Mouse (Mus musculus): ENCODE measurements at regions not wholly inside any gene's neighbourhood (a gene's known extent, or its start where the extent isn't known, plus 50 kb on each side); places are given as distances from the start of the nearest gene placed in this dataset.
A peak's percentile ranks its signal among the peaks of the same experiment; 100 is the strongest.

DNA sequence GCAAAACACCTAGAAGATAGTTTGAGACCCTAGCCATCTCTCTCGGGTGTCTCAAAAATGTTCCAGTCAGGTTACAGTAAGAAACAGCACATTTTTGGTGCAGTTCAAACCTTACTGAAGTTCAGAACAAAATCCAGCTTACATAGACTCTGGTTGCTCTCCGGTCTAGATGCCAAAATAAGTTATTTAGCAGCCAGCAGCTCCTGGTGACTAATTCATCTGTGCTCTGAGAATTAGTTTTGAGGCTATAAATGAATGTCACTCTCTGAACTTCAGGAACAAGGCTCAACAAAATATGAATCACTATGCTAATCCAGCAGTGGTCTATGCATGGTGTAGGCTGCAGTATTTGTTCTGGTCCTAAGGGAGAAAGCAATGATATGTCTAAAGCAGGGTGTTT, 238.6 kb downstream of the Rnf152 start:
- no peak for DNase-seq (ENCODE audit: low spot score in 2 of 2)

DNA sequence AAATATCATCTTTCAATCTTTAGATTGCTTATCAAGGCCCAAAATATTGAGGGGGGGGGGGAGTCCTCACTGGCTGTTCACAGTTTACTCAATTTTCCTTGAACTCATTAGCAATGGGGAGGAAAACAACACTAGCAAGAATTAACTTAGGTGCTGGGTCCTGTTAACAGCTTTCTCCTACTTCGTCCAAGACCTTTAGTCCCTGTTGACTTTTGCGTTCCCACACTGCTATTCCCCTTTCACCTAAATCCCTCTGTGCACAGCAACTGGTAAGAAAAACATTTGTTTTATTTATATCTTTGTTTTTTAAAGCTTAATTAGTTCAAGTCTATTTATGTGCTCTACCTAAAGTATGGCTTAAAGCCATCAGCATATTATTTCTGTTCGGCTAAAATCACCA, 240.3 kb downstream of the Rnf152 start:
- no peak for DNase-seq (ENCODE audit: low spot score in 2 of 2)

DNA sequence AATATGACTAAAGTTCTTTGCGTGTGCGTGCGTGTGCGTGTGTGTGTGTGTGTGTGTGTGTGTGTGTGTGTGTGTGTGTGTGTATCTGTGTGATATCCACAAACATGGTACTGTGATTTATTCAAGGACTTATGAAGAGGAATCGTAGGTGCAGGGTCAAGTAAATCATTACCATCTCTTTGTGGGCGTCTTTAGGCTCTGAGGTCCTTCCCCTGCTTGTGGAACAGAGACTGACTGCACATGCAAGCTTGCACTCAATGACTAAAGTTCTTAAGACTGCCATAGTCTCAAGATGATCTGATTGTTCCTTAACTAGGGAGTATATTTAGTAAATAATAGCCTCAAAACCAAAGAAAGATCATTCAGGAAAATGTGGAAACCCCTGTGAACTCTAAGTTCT, 241.1 kb downstream of the Rnf152 start:
- DNase-seq (ENCODE audit: low spot score in 2 of 2): no peak

DNA sequence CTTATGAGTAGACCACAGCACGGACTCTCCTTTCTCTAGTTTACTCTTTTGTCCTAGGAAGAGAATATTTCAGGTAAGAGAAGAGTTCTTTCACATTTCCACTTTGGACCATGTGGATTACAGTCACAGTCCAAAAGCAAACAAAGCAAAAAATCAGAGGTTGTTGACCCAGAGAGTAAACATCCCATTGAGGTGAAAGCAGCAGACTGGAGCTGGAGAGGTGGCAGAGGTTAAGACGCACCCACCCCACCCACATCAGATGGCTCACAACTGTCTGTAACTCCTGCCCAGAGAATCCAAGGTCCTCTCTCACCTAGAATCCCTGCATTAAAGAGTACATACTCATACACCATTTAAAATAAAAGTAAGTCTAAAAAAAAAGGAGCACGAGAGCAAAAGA, 241.7 kb downstream of the Rnf152 start:
- no peak for DNase-seq (ENCODE audit: low spot score in 2 of 2)

DNA sequence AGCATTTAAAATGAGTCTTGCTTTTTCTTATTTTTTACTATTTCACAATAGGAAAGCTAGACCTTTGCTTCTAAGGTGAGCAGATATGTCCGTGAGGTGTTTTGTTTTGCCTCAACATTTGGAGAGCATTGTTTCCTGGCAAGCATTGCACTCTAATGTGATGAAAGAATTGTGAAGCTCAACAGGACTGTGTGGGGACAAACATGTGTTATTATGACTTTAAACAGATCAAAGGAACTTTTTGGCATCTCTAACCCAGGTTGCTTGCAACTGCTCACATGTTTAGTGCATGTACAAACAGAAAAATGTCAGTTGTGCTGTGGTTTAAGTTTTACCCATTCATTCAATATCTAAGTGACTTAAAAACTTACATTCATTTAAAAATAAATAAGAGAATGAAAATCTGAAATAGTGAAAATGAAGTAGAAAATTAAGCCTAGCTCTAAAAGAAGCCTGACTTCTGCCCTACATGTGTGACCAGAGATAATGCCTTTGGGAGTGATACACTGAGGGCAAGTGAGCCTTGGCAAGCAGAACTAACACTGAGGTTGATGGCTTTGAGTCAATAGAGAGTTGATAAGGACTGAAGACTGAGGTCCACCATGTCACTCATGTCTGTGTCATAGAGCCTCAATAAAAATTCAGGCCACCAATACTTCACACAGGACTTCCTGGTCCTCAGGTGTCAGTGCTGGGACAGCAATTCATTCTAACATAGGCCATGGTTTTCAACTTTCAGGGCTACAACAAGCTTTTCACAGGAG, 243.6 kb downstream of the Rnf152 start:
- DNase-seq (ENCODE audit: low spot score in 2 of 2): no peak

DNA sequence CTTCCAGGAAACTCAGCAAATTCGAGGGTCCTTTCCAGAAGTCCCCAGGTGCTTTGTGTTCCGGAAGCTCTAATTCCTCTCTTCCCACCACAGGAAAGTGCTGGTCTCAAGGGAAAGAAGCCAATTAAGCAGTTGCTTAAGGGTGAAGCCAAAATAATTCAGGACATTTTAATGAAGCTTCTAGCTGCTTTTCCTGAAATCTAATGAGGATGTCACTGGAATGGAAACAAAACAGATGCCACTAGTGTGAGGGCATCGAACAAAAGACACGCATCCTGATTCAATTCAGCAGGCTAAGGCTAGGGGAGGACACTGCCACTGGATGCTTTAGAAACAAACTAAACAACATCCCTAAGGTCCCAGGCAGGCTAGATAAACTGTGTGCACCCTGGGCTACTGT, 245.3 kb downstream of the Rnf152 start:
- DNase-seq (ENCODE audit: low spot score in 2 of 2): no peak

DNA sequence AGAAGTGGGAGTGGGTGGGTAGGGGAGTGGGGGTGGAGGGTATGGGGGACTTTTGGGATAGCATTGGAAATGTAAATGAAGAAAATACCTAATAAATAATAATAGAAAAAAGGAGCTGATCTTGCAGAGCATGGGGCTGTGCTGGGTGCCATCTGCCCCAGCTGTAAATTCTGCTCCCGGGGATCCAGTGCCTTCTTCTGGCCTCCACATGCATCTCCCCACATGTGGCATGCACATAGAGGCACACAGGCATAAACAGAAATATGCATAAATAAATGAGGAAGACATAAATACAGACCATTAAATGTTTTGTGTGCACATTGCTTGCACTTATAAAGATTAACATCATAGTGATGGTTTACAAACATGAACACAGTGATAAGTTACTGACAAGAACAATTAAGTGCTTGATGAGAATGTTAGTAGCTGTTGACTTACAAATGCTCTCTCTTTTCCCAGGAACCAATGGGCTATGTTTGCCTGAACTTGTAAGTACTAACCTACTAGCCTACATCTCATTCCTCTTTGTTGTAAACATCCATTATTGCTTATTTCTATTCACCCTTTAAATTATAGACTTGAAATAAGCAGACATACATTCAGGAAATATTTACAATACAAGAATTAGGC, 245.8 kb downstream of the Rnf152 start:
- DNase-seq (ENCODE audit: low spot score in 2 of 2): no peak

DNA sequence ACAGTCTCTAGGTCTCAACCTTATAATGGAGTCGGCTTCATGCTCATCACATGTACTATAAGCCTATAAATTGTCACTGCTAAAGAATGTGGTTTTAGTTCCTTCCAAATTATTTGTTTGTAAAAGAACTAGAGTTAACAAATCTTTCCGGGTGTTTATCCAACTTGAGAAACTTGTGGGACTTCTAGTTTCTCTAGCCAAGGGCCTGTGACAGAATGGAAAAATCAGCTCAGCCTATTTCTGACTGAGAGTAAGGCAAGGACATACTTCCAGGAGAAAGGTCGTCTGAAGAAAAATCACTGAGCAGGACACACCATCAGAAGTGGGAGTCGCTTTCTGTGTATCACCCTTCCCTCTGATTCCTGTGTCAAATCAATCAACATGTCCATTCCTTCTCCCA, 248.7 kb downstream of the Rnf152 start:
- DNase-seq (ENCODE audit: low spot score in 2 of 2): no peak

DNA sequence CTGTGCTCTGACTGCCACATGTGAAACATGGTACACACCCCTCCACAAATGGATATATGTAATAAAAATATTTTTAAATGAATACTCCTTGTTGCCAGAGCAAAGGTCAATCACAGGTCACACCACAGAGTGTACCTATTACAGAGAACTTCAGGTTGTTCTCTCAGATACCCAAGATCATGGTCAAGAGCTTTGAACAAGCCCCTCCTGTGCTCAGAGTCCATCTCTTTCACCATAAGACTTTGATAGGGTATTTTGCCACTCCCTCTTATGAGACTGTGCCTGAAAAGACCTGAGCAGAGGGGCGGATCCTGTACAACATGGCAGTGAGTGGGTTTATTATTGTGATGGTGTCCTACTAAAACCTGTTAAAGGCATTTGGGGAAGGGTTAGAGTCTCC, 249.3 kb downstream of the Rnf152 start:
- no peak for DNase-seq (ENCODE audit: low spot score in 2 of 2)

DNA sequence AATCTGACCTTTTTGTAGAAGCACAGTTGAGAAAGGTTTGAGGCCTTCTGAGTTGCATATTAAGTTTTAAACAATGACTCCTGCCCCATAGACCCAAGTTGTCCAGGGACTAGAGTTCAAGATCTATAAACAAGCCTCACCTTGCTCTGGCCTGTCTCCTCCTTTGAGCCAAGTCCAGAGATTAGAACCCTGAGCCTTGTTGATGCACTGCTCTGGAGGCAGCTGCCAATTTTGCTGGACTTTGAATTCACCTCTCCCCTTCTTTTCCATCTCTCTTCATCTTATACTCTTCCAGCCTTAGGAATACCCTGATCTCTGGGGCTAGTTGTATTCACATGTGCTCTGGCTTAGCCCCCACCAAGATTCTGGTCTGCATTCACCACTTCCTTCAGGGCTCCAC, 251.3 kb downstream of the Rnf152 start:
- no peak for DNase-seq (ENCODE audit: low spot score in 2 of 2)

DNA sequence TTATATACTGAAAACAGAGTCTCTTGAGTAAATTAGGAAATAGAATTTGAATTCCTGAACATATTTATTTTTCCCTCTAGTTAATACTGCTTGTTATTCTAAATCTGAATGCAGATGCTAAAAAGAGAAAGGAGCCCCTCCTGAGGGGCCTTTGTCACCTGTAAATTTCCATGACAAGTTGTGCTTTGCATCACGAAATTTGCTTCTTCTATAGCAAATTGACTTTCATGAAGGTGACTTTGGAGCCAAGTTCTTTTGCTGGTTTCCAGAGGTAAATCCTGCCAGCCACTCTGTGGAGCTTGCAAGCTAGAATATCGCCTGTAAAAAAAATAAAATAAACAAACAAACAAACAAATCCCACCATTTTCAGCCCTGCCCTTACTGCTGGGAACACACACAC, 261.4 kb downstream of the Rnf152 start:
- no peak for DNase-seq (ENCODE audit: low spot score in 2 of 2)

DNA sequence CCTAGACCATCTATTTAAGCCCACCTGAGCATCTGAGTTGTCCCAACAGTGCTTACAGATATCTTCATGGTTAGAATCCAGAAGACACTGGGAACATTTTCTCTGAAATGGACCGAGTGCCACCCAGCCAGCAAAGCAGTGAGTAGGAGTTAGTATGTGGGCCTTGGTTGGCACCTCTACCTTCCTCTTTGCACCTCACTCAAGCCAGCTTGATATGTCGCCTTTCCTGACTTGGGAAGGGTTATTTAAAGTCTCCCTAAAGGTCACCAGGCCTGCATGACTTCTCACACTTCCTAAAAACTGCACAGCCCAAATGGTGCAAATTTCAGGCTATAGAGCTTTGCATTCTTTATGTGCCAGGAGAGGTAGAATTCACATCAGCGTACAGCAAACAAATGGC, 262.0 kb downstream of the Rnf152 start:
- no peak for DNase-seq (ENCODE audit: low spot score in 2 of 2)

DNA sequence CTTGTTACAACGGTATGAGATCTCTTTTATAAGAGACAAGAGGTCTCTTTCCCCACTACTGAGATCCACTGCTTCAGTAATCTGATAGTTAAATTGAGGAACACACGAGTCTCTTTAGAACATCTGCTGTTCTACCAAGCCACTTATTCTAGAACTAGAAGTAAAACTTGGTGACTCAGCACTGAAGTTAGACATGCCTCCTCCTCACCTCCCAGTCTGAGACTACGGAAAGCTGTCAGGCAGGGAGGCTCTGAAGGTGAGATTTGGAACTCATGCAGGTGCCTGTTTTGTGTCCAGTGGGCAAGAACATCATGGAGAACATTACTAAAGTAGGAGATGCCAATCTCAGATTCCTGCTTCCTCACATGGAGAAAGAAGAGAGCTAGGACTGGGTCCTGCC, 262.6 kb downstream of the Rnf152 start:
- no peak for DNase-seq (ENCODE audit: low spot score in 2 of 2)

DNA sequence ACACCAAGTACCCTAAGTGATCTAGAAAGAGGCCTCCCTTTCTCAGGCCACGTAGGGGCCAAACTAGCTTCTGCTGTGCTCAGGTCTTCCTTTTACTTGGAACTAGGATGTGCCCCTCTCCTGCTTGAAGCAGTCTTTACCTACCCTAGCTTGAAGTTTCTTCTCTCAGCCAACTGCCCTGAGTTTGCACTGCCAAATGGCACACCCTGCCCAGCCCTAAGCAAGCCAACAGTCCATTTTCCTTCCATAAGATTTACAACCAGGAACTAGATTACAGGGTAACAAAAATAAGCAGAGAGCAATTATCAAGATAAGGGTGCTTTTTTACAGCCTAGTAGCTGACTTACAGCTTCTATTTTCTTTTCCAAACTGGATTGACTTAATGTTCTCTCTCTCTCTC, 263.5 kb downstream of the Rnf152 start:
- no peak for DNase-seq (ENCODE audit: low spot score in 2 of 2)

DNA sequence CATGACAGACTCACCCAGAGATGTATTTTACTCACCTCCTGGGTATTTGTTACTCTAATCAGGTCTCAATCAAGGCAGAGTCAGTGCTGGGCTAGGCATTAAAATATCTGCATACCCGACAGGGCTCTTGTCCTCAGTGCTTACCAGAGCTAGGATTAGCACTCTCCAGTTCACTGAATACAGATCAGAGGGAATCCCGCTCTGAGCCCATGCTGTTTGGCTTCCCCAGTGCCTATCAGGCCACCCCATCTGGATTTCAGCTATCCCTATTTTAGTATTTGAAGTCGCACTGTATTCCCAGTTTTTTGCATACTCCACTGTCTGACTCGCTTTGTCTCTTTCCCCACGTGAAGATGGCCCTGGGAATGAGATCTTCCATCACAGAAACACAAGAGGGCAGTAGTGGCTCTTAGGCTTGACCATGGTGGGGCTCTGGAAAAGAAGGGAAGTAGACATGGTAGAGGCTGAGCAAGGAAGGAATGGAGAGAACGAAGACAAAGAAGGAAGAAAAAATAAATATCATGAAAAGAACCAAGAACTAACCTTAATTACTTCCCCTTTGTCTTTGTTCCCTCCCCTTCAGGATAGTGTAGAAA, 264.1 kb downstream of the Rnf152 start:
- DNase-seq (ENCODE audit: low spot score in 2 of 2): peak in 1 of 2 experiments; percentile 28

DNA sequence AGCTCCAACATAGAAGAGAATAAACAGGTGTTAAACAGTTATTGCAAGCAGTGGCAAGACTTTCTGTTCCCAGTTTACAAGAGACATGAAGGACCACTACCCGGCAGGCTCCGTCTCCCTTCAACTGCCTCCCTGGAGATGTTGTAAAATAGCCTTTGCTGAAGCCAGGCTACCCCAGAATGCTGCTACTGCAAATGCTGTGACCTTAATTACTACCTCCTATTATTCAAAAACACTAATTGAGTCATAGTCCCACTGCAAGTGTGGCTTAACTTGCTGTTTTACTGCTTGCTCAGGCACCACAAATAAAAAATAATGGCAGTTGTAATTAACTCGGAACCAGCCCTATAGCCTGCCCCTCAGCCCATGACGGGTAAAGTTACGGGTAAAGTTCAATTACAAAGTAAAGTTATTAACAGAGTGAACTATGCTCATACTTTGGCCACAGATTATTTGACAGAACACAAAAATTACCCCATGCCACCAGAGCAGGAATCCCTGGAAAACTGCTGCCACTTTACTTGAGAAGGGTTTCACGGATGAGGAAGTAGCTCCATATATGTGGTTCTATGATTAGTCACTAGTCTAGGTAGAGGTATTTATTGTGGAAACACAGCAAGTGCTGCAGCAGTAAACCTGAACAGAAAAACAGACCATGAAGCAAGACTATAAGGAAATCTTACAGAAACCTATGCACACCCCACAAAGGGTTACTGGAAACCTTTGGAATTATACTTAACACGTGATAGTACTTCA, 267.6 kb downstream of the Rnf152 start:
- no peak for DNase-seq (ENCODE audit: low spot score in 2 of 2)

DNA sequence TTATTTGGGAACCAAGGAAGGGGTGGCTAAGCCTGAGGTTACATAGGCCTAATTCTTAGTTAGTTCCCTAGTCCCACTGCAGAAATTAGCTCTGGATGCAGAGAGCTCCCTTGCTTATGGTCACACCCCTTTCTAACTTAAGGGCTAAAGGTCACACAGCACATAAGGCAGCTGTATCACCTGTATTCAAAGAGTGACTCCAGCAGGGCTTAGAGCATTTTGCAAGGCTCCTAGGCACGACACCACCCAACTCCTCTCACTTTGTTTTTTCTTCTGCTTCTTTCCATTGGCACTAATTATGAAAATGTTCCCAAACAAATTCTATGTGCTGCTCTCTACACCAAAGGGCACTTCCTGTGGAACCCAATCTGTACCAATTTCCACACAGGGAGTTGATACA, 268.9 kb downstream of the Rnf152 start:
- DNase-seq (ENCODE audit: low spot score in 2 of 2): no peak

DNA sequence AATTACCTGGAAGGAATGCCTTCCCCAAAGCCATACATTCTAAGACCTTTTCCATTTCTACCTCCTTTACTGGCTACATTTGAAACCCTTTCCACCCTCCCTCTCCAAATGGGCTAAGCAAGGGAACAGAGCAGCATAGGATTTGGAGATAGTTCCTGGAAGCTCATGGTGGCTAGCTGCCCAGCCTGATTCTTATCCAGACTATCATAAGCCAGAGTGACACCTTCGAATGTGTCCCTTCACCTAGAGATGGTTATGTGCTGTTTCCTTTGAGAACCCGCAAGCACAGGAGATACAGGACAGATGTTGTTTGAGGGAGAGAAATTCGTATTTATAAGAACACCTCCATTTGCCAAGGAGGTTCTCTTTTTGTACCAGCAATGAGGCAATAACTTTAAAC, 272.0 kb downstream of the Rnf152 start:
- no peak for DNase-seq (ENCODE audit: low spot score in 2 of 2)

DNA sequence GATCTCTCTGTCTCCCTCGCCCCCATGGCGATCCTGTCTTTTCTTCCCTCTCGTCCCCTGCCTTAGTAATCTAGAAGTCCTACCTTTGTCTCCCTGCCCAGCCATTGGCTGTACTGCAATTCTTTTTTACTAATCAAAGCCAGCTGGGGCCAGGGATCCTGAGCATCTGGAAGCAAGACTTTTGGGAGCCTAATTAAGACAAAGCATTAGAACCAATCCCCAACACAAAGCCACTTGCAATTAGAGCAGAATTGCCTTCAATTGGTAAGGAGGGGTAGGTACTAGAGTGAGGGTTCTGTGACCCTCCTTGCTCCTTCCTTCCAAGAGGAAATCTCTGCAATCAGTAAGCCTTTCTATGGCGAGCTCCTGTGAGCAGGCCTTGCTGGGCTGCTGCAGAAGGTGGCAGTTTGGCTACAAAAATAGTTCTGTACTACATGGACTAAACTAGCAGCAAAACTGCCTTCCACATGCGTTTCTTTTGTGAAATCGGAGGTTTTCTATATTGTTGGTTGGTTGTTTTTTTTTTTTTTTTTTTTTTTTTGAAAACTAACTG, 272.9 kb downstream of the Rnf152 start:
- peak in 1 of 2 experiments; percentile 22 for DNase-seq (ENCODE audit: low spot score in 2 of 2)

DNA sequence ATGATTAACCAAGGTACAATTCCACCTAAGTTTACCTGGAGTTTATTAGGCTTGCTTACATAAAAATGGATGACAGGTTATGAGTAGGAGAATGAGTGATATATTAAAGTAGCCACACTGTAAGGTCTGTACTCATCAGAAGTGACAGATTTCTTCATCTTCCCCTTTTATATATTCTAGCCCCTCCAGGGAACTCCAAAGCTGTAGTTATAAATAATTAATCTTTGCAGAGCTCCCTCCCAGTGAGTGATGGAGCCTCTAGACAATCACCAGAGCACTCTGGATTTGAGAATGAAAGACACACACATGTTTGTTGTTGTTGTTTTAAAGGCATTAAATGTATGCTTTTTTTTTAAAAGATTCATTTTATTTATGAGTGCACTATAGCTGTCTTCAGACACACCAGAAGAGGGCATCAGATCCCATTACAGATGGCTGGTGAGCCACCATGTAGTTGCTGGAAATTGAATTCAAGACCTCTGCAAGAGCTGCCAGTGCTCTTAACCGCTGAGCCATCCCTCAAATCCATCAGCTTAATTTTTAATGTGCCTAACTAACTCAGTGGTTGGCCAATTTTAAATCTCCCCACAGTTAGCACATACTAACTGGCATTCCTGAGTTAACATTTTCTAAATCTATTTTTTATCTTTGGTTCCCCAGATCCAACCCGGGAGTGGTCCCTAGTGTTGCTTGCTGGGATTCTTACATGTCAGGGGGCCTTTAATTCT, 273.5 kb downstream of the Rnf152 start:
- no peak for DNase-seq (ENCODE audit: low spot score in 2 of 2)

DNA sequence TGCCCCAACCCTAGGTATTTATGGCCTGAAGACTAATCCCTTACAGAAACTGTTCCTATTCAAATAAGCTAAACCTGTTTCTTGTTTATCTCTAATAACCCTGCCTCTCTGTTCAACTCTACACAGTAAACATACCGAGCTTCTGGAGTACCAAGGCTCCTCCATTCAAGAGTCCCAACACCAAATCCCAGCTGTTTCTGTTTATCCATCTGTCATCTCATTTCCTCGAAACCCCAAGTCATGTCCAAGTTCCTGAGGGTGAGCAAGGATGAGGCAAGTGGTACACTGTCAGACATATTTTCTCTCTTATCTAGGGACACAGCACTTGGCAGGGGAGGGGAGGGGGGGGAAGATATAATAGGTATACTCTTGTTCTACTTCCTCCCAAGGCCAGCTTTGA, 274.6 kb downstream of the Rnf152 start:
- DNase-seq (ENCODE audit: low spot score in 2 of 2): no peak

DNA sequence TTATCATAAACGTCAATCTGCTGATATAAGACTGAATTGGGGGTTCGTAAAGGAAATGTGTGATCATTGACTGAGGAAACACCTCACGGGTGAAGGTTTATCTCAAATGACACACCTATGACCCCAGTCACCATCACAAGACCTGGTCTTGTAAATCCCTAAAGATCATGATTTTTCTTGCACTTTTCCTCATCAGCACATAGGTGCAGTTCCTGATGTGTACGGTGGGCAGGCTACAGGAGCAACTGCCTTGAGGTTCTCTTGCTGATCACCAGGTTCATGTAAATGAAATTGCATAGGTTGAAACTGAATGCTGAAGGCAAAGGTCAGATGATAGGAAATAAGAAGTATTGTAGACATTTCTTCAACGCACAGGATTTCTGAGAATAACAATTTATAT, 277.1 kb downstream of the Rnf152 start:
- DNase-seq (ENCODE audit: low spot score in 2 of 2): no peak

Data from right cerebral cortex, postnatal 10 days (tissue).